Mouse (Mus musculus) spleen, postnatal 36 days (tissue): ENCODE results near the gene Lman2l.

ENCODE experiments used
- DNase-seq, 2 experiments: peaks; one replicate each; pipeline ENCODE4 v3.0.0; 2022; ENCODE audit warnings: low spot score in 2 of 2, mixed read lengths in 1 of 2

Gene Lman2l

DNA sequence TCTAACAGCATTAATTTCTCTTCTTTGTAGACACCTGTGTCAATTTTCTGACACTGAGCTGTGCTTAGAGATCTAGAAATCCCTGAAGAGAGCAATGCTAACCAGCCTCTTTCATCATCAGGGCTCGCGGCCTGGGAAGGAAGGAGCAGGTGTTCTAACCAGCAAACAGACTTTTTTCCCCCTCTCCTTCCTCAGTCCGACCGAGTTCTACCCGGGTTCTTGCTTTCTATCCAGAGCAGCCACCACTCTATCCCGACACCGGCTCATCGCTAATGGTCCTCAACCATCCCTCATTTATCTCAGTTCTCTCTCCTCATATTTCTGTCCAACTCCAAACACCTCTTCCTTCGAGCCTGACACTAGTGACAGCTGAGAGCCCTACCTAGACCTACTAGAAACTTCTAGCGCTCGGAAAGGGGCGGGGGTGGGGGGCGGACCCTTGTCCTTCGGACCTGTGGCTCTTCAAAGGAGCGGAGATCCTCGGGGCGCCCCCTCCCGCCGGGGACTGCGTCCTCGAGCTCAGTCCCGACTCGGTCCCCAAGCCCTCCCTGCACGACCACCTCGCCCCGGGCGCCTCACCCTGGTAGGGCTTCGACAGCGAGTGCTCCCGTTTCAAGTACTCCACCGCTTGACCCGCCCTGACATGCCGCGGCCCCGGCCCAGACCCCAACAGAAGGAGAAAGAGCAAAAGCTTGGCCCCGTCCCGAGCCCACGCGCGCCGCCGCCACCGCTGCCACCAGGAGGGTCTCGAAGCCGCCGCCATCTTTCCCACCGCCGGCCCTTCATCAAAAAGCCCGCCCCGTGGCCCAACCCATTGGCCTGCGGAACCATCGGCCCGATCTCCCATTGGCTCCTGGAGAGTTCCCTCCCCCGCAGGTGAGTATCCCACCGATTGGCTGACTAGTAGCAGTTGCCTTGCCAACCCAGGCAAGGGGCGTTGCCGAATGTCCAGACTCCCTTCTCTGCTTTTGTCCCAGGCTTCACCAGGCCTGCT lies at the start of gene Lman2l:
TSS of gene Lman2l (minus strand) at position 801 of the 994 bp plus-strand sequence.
- DNase-seq = peak; percentile 97

DNA sequence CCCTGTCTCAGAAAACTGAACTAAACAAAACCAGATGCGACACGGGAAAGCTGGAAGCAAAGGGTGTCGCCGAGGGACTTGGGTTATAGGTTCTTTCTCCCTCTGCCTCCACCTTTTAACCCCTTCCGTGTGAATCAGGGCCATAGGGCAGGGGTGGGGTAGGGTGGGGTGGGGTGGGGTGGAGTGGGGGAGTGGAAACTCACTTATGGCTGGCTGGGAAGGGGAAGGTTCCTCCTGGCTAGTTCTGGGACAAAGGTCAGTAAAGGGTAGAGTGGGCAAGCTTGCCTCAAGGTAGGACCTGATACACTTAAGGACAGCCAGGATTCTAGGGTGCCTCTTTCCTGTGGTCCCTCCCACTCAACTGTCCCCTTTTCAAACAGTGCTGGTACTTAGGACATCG lies 48.2 kb upstream of the Lman2l start:
- no peak for DNase-seq

DNA sequence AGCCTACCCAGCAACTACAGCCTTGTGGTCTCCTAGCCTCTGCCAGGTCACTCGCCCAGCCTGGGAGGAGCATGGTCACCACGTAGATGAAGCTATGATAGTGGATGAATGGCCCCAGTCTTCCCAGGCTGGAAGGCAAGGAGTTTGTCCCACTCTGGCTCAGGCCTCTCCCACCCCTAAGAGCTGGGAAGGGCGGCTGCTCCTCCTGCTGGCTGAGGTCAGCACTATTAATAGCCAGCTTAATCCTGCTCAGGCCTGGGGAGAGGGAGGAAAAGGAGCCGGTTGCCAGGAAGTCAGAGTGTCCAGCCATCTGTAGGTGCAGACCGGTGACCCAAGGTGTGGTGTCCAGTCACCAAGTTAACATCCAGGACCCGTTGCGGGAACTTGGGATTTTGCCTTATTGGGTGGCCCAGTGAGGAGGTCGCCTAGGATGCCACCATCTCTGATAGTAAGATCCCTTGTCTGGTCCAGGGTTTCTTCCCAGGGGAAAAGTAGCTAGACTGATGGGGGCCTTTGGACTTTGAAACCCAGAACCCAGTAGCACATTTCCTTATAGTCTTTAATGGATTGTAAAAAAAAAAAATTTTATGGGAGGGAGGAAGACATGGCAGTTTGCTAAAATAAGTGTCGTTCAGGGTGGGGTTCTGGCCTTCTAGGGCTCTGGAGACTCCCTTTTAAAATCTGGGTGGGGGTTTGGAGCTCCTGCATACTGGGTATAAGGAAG lies 47.5 kb upstream of the Lman2l start:
- DNase-seq = no peak

DNA sequence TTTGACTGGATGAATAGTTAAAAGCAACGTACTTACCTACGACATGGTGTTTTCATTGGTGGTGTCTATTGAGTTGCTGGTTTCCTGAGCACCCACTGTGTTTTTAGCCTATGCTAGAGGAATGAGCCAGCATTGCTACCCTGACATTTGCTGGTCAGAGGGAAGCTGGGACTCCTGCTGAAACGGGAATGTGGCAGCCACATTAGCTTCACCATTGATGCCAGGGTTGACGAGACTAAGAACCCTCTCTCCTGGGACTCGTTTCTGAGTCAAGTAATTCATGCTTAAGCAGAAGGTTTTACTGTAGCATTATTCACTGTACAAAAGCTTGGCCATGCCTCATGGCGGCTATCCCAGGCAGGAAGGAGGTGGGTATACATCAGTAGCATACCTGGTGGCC lies 44.6 kb upstream of the Lman2l start:
- no peak for DNase-seq

DNA sequence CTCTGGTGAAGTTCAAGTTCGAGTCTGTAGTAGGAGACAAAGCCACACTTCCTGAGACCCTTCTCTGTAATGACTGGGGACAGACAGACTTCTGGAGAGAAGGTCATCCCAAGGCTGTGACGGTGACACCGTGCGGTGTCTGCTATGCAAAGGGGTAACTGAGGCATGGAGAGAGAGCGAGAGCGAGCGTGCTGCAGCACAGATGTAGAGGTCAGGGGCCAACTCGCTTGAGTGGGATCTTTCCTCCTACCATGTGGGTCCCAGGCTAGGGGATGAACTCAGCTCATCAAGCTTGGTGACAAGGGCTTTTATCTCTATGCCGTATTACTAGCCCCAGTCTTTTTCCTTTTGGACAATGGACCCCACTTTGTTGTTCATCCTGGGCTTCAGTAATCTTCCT lies 42.0 kb upstream of the Lman2l start:
- DNase-seq = no peak

DNA sequence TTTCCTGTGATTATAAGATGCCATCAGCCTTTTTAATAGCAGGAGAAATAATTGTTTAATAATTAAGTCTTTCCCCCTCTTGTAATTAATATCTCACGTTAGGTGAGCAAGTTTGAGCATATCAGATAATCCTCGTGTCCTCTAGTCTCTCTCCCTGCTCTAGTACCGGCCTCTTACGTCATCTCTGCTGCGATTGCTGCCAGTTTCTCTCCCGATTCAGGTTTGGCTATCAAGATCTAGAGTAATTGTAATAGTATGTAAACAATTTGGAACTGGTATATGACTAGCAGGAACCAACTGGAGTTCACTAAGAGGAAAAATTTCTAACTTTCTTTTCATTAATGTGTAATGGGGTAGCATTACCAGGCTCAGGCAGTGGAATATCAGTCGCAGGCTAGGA lies 40.0 kb upstream of the Lman2l start:
- DNase-seq = no peak

DNA sequence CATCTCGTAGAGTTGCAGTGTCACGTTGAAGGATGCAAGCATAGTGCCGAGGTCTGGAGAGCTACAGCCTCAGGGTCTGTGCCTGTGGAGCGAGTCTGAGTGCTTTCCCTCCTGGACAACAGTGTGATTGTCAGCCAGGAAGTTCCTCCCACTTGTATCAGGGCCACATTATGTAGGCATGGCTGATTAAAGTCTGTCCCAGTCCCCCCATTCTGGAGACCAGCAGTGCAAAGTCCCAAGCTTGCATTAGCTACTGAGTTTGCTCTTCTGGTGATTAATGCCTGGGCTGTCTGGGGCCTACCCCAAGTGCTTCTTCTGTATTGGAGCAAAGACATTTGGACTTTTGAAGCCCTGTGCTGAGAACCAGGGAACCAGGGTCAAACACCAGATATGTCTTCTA lies 38.8 kb upstream of the Lman2l start:
- DNase-seq = no peak

DNA sequence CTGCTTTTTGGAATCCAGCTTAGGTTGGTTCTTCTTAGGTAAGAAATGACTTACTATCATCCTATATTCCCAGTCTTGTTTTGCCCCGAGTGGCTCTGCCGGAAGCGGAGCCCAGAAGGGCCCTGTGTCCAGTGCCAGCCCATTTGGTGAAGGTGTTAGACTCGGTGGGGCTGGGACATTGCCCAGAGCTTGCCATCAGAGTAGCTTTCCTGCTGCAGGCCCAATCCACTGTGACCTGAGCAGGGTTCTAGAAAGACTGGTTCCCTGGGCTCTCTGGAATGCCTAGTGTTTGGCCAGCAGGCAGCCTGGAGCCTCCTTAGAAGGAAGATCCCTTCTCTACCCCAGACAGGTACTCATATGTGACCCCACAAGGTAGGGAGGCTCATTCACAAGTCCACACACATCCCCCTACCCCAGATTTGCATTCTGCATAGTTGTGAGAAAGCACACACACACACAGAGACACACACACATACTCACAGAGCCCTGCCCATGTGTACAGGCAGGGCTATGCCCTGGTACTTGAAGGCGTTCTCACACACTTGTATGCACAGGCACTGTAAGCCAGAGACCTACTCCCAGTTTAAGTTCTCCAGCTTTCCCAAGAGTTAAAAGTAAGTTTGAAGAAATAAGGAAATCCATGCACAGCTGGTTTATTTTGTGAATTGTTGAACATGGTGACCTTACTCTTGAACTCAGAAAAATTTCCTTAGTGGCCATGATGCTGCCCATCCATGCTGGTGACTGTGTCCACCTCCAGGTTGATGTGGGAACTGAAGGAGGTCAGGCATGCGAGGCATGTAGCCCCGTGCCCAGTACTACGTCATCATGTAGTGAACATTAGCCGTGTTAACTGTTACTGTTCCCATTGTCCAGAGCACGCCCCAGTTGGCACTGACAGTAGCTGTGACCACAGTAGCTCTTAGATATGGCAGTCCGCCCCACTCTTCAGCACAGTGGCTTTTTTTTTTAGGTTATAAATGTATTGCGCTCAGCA lies 35.1 kb upstream of the Lman2l start:
- DNase-seq = no peak

DNA sequence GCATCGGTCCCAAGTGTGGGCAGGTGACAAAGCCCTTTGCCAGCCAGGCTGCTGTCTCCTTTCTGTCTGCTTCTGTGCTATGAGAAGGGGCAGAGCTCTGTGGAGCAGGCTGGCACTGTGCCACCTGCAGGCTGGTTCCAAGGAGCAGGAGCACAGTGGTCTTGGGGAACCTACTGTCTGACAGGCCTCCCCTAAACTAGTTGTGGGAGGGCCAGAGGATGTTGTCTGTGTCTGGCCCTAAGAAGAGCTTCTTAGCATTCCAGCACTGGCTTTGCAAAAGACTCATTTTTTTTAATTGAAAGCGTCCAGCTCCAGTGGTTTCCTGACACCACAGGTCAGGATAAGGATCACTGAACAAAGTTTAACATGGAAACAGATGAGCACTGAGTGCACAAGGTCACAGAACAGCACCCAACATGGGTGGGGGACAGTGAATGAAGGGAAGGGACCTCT lies 33.3 kb upstream of the Lman2l start:
- DNase-seq = no peak

DNA sequence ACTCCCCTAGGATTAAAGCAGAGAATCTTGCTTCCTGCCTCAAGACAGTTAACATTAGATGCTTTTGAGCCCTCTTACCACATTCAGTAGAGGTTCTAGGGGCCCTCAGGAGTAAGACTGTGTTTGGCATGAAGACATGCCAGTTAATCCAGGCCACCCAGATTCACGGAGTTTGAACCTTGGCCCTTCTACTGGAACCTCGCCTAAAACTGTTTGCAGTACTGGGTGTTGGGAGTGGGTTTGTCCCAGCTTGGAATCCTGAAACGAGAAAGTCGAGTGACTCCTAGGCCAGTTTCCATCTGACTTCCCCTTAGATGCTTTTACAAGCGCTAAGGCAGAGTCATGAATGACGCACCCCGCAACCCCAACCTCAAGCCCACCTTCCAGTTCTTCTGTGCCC lies 31.4 kb upstream of the Lman2l start:
- DNase-seq = no peak

DNA sequence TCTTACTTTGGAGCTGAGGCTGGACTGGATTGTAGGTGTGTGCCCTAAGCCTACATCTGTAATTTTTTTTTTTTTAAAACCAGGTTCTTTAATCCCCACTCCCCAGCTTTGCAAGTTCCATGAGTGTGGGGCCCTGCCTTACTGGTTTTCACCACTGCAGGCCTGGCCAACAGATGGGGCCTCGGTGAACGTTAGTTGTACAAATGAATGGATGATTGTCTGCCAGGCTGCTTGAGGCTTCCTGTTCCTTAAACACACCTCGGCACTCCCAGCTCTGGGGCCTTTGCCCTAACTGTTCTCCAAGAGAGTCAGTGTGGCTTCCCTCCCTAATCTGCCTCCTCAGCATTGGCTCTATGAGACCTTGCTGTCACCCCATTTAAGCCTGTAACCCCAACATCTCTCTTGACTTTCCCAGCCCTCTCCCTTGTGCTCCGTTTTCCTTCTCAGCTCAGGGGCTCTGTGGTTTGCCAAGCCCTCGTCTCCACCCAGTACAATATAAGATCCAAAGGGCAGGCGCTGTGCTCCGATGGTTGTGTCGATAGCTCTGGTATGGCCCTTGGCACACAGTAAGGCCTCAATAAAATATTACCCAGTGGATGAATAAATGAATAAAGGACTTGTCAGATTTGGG lies 30.5 kb upstream of the Lman2l start:
- no peak for DNase-seq

DNA sequence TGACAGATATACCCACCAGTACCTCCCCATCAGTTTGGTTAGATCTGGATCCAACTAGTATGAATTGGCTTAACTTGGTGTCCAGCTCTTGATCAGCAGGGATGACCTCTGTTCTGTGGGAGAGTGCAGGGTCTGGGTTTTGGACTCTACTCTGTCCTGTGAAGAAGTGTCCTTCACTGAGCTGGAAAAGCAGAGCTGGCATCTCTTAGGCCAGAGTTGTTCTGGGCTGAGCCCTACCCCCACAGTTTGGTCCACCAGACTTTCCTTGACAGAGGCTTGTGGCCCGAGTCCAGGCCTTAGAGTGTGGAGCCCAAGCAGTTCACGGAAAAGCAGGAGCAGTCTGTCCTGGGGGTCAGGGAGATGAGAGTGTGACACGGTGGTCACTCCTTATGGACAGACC lies 29.6 kb upstream of the Lman2l start:
- no peak for DNase-seq

DNA sequence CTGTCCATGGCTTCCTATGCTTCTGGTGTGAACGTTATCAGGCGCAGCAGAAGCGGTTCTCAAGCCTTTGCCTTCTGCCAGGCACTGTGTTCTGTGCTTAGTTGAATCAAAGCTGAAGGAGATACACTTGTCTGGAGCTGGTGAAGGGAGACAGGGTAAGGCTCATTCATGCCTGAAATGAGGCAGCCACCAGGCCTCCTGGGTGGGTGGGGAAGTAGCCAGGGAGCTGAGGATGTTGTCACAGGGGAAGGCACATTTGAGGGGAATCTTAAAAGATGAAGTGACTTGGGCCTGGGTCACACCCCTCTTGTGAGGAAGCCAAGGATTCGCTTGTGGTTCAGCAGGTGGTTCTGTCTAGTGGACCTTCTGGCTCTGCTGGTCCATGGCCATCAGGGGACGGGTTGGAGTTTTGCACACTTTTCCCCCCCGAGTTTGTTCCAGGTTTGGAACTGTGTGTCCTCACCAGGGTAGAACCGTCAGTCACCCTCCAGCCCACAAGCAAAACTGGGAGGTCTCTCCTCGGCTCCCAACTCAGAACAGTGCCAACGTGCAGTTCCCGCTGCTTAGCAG lies 28.2 kb upstream of the Lman2l start:
- DNase-seq = peak; percentile 29 to 32

DNA sequence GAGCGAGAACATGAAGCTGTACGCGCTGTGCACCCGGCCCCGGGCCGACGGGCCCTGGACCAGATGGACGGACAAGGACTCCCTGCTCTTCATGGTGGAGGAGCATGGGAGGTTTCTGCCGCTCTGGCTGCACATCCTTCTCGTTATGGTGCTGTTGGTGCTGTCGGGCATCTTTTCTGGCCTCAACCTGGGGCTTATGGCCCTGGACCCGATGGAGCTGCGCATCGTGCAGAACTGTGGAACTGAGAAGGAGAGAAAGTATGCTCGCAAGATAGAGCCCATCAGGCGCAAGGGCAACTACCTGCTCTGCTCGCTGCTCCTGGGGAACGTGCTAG lies 27.0 kb upstream of the Lman2l start:
- DNase-seq = no peak

DNA sequence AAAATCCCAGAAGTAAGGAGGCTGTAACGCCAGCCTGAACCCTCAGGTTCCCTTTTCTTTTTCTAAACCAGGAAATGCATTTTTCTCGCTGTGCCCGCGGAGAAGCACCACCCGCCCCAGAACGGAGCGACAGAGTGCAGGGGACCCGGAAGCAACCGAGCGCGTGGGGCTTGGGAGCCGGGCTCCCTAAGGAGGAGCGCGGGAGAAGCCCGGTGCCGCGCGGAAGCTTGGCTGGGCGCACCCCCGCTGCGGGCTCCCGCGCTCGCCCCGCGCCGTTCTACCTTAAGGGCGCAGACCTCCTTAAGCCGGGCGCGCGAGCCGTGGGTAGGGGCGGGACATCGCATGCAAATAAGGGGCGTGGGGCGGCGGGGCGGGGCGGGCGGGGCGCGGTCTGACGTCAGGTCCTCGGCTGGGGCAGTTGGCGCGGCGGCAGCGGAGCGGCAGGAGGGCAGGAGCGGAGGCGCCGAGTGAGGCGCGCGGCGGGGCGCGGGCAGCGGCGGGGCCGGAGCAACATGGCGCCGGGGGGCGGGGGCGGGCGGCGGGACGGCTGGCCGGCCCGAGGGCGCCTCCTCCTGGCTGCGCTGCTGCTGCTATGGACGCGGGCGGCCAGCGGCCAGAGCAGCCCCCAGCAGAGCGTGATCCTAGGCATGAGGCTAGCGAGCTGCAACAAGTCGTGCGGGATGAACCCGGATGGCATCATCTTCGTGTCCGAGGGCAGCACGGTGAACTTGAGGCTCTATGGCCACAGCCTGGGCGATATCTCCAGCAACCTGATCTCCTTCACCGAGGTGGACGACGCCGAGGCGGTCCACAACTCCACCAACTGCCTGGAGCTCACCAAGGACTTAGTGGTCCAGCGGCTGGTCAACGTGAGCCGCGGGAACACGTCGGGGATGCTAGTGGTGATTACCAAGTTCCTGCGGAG lies 26.4 kb upstream of the Lman2l start, which contains the start of gene Cnnm4:
TSS of gene Cnnm4 (plus strand) at position 440 of the 925 bp plus-strand sequence.
- DNase-seq = peak; percentile 85 to 86

DNA sequence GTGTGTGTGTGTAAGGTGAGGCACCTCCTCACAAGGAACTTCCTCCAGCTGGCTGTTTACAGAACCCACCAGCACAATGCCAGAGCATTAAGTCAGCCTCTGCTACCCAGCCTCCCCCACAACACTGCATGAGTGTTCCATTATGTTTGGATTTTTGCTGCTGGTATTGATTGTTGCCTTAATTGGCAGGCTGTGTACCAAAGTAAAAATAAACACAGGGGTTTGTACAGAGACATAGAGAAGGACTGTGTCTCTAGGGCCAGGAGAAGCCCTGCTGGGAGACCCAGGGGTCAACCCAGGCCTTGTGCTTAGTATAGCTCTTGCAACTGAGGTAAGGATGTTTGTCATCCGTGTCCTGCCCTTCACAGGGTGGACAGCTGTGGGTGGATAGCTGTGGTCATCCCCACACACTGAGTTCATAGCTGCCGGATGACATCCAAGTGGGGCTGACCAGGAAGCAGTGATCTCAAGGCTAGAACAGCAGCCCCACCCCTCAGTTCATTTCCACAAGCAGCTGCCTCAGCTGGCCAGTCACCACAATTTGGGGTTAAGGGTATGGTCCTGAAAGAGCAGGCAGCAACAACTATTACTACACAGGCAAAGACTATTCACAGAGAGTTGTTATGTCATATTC lies 24.9 kb upstream of the Lman2l start:
- no peak for DNase-seq

DNA sequence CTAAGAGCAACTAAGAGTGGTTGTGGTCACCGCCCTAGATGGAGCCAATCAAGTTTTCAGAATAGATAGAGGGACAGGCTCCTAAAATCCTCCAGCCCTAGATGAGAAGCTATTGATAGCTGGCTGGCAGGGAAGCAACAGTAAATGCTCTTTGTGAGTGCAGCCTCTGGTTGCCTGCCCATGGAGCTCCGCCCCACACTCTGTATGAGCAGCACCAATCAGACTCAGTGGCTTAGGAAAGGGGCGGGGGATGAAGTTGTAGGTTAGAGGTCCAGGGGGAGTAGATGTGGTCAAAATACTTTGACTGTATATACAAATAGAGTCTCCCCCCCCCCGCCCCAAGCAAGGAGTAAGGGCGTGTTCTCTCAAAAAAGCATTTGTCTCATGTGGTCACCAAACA lies 22.4 kb upstream of the Lman2l start:
- DNase-seq = no peak

DNA sequence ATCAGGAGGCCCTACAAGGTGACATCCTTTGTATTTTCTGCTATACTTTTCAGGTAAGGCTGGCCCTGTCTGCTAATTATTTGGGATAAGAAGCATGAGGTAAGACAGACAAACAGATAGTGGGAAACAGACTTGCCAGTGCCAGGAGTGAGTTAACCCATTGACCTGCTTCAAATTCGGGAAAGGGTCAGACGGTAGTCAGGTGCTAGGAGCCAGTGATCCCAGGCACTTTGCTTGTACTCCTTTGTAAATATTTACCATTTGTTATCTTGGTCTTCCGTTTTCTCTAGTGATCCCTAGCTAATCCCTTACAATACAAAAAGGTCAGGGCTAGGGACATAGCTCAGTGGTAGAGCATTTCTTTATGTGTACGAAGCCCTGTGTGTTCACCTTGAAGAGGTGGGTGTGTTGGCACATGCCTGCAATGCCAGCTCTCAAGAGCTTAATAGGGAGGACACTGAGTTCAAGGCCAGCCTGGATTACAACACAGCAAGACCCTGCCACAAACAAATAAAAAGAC lies 20.6 kb upstream of the Lman2l start:
- DNase-seq = no peak

DNA sequence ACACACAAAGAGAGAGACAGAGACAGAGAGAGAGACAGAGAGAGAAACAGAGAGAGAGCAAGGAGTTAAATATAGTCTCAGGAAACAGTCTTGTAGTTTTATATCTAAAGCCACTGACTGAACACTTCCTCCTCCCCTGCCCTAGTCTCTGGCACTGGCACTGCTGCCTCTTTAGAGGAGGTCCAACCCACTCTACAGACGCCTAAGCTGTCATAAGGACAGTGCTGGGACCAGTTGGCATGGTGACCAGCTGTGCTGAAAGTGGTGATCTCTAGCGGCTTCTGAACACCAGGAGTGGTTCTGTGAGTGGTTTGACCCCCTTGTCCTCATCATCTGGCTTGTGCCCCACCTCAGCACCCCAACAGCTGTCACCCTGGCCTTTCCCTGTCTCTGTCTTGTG lies 16.8 kb upstream of the Lman2l start:
- DNase-seq = peak; percentile 28 to 40
